18 mouse cellular contexts compared by ENCODE assay signal in the genomic region with DNA sequence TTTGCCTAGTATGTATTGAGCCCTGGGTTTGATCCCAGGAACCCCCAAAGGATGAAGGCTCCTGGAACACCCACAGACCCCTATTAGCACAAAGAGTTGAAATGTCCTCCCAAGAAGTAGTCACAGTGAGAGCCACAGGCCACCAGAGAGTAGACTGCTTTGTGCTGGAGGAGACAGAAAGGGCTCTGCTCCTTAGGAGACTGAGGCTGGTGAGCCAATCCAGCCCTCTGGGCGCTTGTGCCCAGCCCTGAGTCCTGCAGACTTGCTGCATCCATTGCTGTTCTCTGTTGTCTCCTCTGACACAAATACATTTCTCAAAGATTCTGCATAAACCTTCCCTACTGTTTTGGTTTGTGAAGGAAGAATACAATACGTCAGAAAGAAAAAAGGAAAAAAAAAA. TPM values are rescaled to one million over a fixed set of nuclear protein-coding genes. Genes with fewer than 3 reads are reported as not detected.
A peak's percentile ranks its signal among the peaks of the same experiment; 100 is the strongest.
DNase-seq lines count a peak whose midpoint lies in the region; ATAC-seq and TF ChIP-seq lines count a peak whose summit lies in the region.
"Had no signal": no experiment of that assay in that cellular context is flagged by ENCODE, and none has a peak within 500 bp of the region (broad histone marks: within the 10 kb centered on the region; RNA-seq: fewer than 3 reads in every experiment).

No protein-coding gene starts in this region.

- H3K27ac ChIP-seq in left cerebral cortex, adult 2 months = peak overlapping the region; percentile 93
- H3K27ac ChIP-seq in forebrain, embryonic 16.5 days (ENCODE audit: low read length) = peak overlapping the region; percentile 100
- peak overlapping the region; percentile 47; the same call in 1 of the 2 replicates for H3K27ac ChIP-seq in midbrain, embryonic 12.5 days (replicated peaks)
- H3K27ac ChIP-seq in neural tube, embryonic 14.5 days (ENCODE audit: low read depth, low read length) = peak overlapping the region; percentile 99
- H3K27ac ChIP-seq: embryonic facial prominence, embryonic 13.5 days; intestine, embryonic 15.5 days; limb, embryonic 15.5 days had no signal

- no peaks in the 10 kb centered on the region for H3K27me3 ChIP-seq in forebrain, embryonic 16.5 days (replicated peaks; ENCODE audit: control insufficient read depth, insufficient read depth, low read length)
- peaks cover 99% of the 10 kb centered on the region for H3K27me3 ChIP-seq in midbrain, embryonic 12.5 days
- no peaks in the 10 kb centered on the region for H3K27me3 ChIP-seq in neural tube, embryonic 14.5 days (ENCODE audit: control insufficient read depth, insufficient read depth, low read length)

- no peak for ATAC-seq in forebrain, embryonic 16.5 days
- no peak for ATAC-seq in midbrain, embryonic 12.5 days (ENCODE audit: low FRiP score, low read depth)
- no peak for ATAC-seq in neural tube, embryonic 14.5 days (ENCODE audit: low read depth)
- ATAC-seq: intestine, embryonic 15.5 days had no signal

- peak overlapping the region; percentile 67 for H3K4me2 ChIP-seq in forebrain, embryonic 16.5 days (ENCODE audit: low read length)
- H3K4me2 ChIP-seq in midbrain, embryonic 12.5 days (replicated peaks) = peak overlapping the region; percentile 60
- H3K4me2 ChIP-seq in neural tube, embryonic 14.5 days (ENCODE audit: low read depth, low read length) = peak overlapping the region; percentile 93
- H3K4me2 ChIP-seq: embryonic facial prominence, embryonic 13.5 days; intestine, embryonic 15.5 days; limb, embryonic 15.5 days had no signal

- peak in 1 of 2 experiments; percentile 9 for DNase-seq in left cerebral cortex, adult 2 months (ENCODE audit: extremely low spot score in 1 of 2, low spot score in 2 of 2)
- no peak for DNase-seq in left cerebral cortex, postnatal 36 days (ENCODE audit: low spot score in 2 of 2)
- no peak for DNase-seq in gastrocnemius, postnatal 36 days
- DNase-seq in kidney, adult 8-10 months = no peak
- no peak for DNase-seq in embryo, embryonic 10.5 days (ENCODE audit: low spot score)
- DNase-seq: adrenal gland, postnatal 10 days; B cell, adult 2 months; kidney, postnatal 36 days; lung, adult 18-20 months; right cerebral cortex, postnatal 25 days had no signal

- no peak for TF ChIP-seq CTCF in left cerebral cortex, adult 2 months (IDR thresholded peaks at IDR 0.05)

- H3K36me3 ChIP-seq in forebrain, embryonic 16.5 days (ENCODE audit: control insufficient read depth, insufficient read depth) = peaks cover 3% of the 10 kb centered on the region; the same call in 1 of the 2 replicates
- H3K36me3 ChIP-seq in midbrain, embryonic 12.5 days = peaks cover 5% of the 10 kb centered on the region; the same call in 1 of the 2 replicates
- peaks cover 3% of the 10 kb centered on the region; the same call in 1 of the 2 replicates for H3K36me3 ChIP-seq in neural tube, embryonic 14.5 days (ENCODE audit: control insufficient read depth, insufficient read depth, low read length)
- H3K36me3 ChIP-seq: embryonic facial prominence, embryonic 13.5 days; intestine, embryonic 15.5 days; limb, embryonic 15.5 days had no signal

- intact Hi-C loops in left cerebral cortex, adult 2 months (cut with DNase I) = no loop called here
- intact Hi-C loops in left cerebral cortex, postnatal 36 days (cut with DNase I) = no loop called here
- intact Hi-C loops in gastrocnemius, postnatal 36 days (cut with DNase I) = no loop called here

- H3K4me1 ChIP-seq in forebrain, embryonic 16.5 days (replicated peaks; ENCODE audit: control insufficient read depth, insufficient read depth, low read length) = peaks cover 33% of the 10 kb centered on the region
- H3K4me1 ChIP-seq in midbrain, embryonic 12.5 days = peaks cover 76% of the 10 kb centered on the region
- H3K4me1 ChIP-seq in neural tube, embryonic 14.5 days (ENCODE audit: control insufficient read depth, insufficient read depth, low read length) = peaks cover 44% of the 10 kb centered on the region

- H3K9me3 ChIP-seq in forebrain, embryonic 16.5 days (ENCODE audit: control insufficient read depth, low read length) = no peaks in the 10 kb centered on the region
- no peaks in the 10 kb centered on the region for H3K9me3 ChIP-seq in midbrain, embryonic 12.5 days
- no peaks in the 10 kb centered on the region for H3K9me3 ChIP-seq in neural tube, embryonic 14.5 days (ENCODE audit: control insufficient read depth, low read length)
- H3K9me3 ChIP-seq: embryonic facial prominence, embryonic 13.5 days; intestine, embryonic 15.5 days; limb, embryonic 15.5 days had no signal

- H3K9ac ChIP-seq in forebrain, embryonic 16.5 days (replicated peaks; ENCODE audit: low read depth, low read length) = peak overlapping the region; percentile 100
- peak overlapping the region; percentile 75 for H3K9ac ChIP-seq in midbrain, embryonic 12.5 days (replicated peaks)
- peak overlapping the region; percentile 95 for H3K9ac ChIP-seq in neural tube, embryonic 14.5 days (replicated peaks; ENCODE audit: low read depth, low read length)
- H3K9ac ChIP-seq: embryonic facial prominence, embryonic 13.5 days; intestine, embryonic 15.5 days; limb, embryonic 15.5 days had no signal

- 10% methylated on average over 2 of the region's 2 CpGs for WGBS in forebrain, embryonic 16.5 days
- 25% methylated on average over 2 of the region's 2 CpGs for WGBS in midbrain, embryonic 12.5 days
- 13% methylated on average over 2 of the region's 2 CpGs for WGBS in neural tube, embryonic 14.5 days

- peak overlapping the region; percentile 71 for H3K4me3 ChIP-seq in left cerebral cortex, adult 2 months
- H3K4me3 ChIP-seq in forebrain, embryonic 16.5 days (replicated peaks; ENCODE audit: low read length) = peak overlapping the region; percentile 74
- peak overlapping the region; percentile 55 for H3K4me3 ChIP-seq in midbrain, embryonic 12.5 days
- H3K4me3 ChIP-seq in neural tube, embryonic 14.5 days (ENCODE audit: low read depth, low read length) = peak overlapping the region; percentile 63
- H3K4me3 ChIP-seq: embryonic facial prominence, embryonic 13.5 days; intestine, embryonic 15.5 days; limb, embryonic 15.5 days had no signal

RNA-seq across cellular contexts. Expression of a gene that starts 43.6 kb away (rescaled TPM):
- not detected for total RNA-seq in left cerebral cortex, adult 2 months (2021)
- total RNA-seq in left cerebral cortex, postnatal 36 days (2021) = not detected
- polyA plus RNA-seq in forebrain, embryonic 16.5 days (2015; fragmentation: Nextera tagmentation; extraction: Ambion mirVana) = not detected in 2 replicates
- polyA plus RNA-seq in midbrain, embryonic 12.5 days (2016; fragmentation: Nextera tagmentation; extraction: Ambion mirVana) = 0.26 TPM in 1 of 2 replicates, not detected in the other
- polyA plus RNA-seq in neural tube, embryonic 14.5 days (2014; fragmentation: Nextera tagmentation; extraction: Ambion mirVana) = 0.51 and 0.85 TPM in 2 replicates
- not detected for total RNA-seq in gastrocnemius, postnatal 36 days (2021)
- total RNA-seq: left cerebral cortex, adult 8-10 months; megakaryocyte, adult 5-6 weeks had no signal

Comparison
In these comparisons a context has a peak if more than half of its experiments do, and no peak if none do; other contexts are left out.
1. H3K27ac ChIP-seq: peak in every context shown above with its lines; median percentile 100 in forebrain, embryonic 16.5 days; 99 in neural tube, embryonic 14.5 days; 93 in left cerebral cortex, adult 2 months; 47 in midbrain, embryonic 12.5 days.